Comparison of ENCODE assay signal across 1 mouse cellular context in genomic region chr12:98734246-98734879, GRCm38 (mm10).
A peak's percentile ranks its signal among the peaks of the same experiment; 100 is the strongest.
TF ChIP-seq lines count a peak whose summit lies in the region.

No protein-coding gene starts in this region.

TF ChIP-seq in CH12.LX, 34 proteins besides CTCF, POLR2A, EP300 and RAD21:
- TF ChIP-seq MYC (IDR thresholded peaks at IDR 0.05; ENCODE audit: low read depth, low read length), result peak; percentile 62; the same call in 1 of the 2 replicates
- peak; percentile 82 for TF ChIP-seq UBTF (IDR thresholded peaks at IDR 0.05; ENCODE audit: low read depth, low read length)
- TF ChIP-seq RCOR1 (conservative IDR thresholded peaks at IDR 0.05; ENCODE audit: low read depth, low read length), result peak; percentile 78; the same call in 1 of the 2 replicates
- TF ChIP-seq SMC3 (IDR thresholded peaks at IDR 0.05; ENCODE audit: low read depth, low read length), result peak; percentile 12; the same call in 1 of the 2 replicates
- TF ChIP-seq JUN (IDR thresholded peaks at IDR 0.05; ENCODE audit: insufficient read depth, low read depth, low read length), result no peak
- TF ChIP-seq E2F4 (IDR thresholded peaks at IDR 0.05; ENCODE audit: insufficient replicate concordance, low read depth, low read length), result peak; percentile 62; the same call in 1 of the 2 replicates
- peak; percentile 94 for TF ChIP-seq HCFC1 (IDR thresholded peaks at IDR 0.05; ENCODE audit: low read depth, low read length)
- TF ChIP-seq NELFE (IDR thresholded peaks at IDR 0.05; ENCODE audit: low read depth, low read length), result peak; percentile 88
- peak; percentile 63 for TF ChIP-seq BHLHE40 (IDR thresholded peaks at IDR 0.05; ENCODE audit: low read depth, low read length)
- peak; percentile 56 for TF ChIP-seq NRF1 (IDR thresholded peaks at IDR 0.05; ENCODE audit: low read depth, low read length)
- TF ChIP-seq SIN3A (IDR thresholded peaks at IDR 0.05; ENCODE audit: low read length), result peak; percentile 99
- TF ChIP-seq IRF4 (IDR thresholded peaks at IDR 0.05; ENCODE audit: low read depth, low read length), result peak; percentile 85
- peak; percentile 80 for TF ChIP-seq MEF2A (IDR thresholded peaks at IDR 0.05; ENCODE audit: borderline replicate concordance, low read depth, low read length)
- TF ChIP-seq ZNF384 (IDR thresholded peaks at IDR 0.05; ENCODE audit: low read depth, low read length), result peak; percentile 36
- TF ChIP-seq PAX5 (IDR thresholded peaks at IDR 0.05; ENCODE audit: low read length), result no peak
- TF ChIP-seq MAX (IDR thresholded peaks at IDR 0.05; ENCODE audit: low read length), result peak; percentile 80
- TF ChIP-seq MXI1 (IDR thresholded peaks at IDR 0.05; ENCODE audit: low read depth, low read length), result peak; percentile 94
- TF ChIP-seq USF1 (IDR thresholded peaks at IDR 0.05; ENCODE audit: low read depth, low read length), result peak; percentile 46
- no peak; the same call in 1 of the 2 replicates for TF ChIP-seq ZKSCAN1 (IDR thresholded peaks at IDR 0.05; ENCODE audit: borderline replicate concordance, low read depth, low read length)
- peak; percentile 83; the same call in 1 of the 2 replicates for TF ChIP-seq KAT2A (IDR thresholded peaks at IDR 0.05; ENCODE audit: insufficient replicate concordance, low read length)
- no peak; the same call in 1 of the 2 replicates for TF ChIP-seq GABPA (IDR thresholded peaks at IDR 0.05; ENCODE audit: insufficient replicate concordance, low read depth, low read length)
- no peak; the same call in 1 of the 2 replicates for TF ChIP-seq JUND (conservative IDR thresholded peaks at IDR 0.05; ENCODE audit: low read depth, low read length)
- TF ChIP-seq CHD2 (IDR thresholded peaks at IDR 0.05; ENCODE audit: low read length), result peak; percentile 76
- TF ChIP-seq MAZ (IDR thresholded peaks at IDR 0.05; ENCODE audit: low read depth, low read length), result peak; percentile 95
- TF ChIP-seq ZMIZ1 (IDR thresholded peaks at IDR 0.05; ENCODE audit: low read depth, low read length), result peak; percentile 76
- no peak for TF ChIP-seq ZC3H11A (IDR thresholded peaks at IDR 0.05; ENCODE audit: low read depth, low read length)
- no peak for TF ChIP-seq USF2 (conservative IDR thresholded peaks at IDR 0.05; ENCODE audit: low read depth, low read length)
- TF ChIP-seq TCF12 (IDR thresholded peaks at IDR 0.05; ENCODE audit: low read depth, low read length), result peak; percentile 92
- TF ChIP-seq POLR2AphosphoS2 (IDR thresholded peaks at IDR 0.05; ENCODE audit: low read depth, low read length), result no peak
- TF ChIP-seq MAFK (IDR thresholded peaks at IDR 0.05; ENCODE audit: insufficient replicate concordance, low read length), result 0 out of 2 replicates have a peak, but pooled peaks have one; percentile 40
- 0 out of 2 replicates have a peak, but pooled peaks have one; percentile 56 for TF ChIP-seq TBP (conservative IDR thresholded peaks at IDR 0.05; ENCODE audit: low read depth, low read length)
- TF ChIP-seq ELF1 (IDR thresholded peaks at IDR 0.05; ENCODE audit: low read depth, low read length), result peak; percentile 78
- TF ChIP-seq CHD1 (IDR thresholded peaks at IDR 0.05; ENCODE audit: low read depth, low read length), result peak; percentile 71
- peak; percentile 45 for TF ChIP-seq ETS1 (conservative IDR thresholded peaks at IDR 0.05; ENCODE audit: low read depth, low read length)
TF ChIP-seq in CH12.LX: peak in this region for 26.
